In genomic region chr15:87547022-87547421, GRCm38 (mm10) we compare ENCODE assay signal across 7 mouse cellular contexts. TPM values are rescaled to one million over a fixed set of nuclear protein-coding genes. Genes with fewer than 3 reads are reported as not detected.
DNase-seq lines count a peak whose midpoint lies in the region; ATAC-seq lines count a peak whose summit lies in the region.

No protein-coding gene starts in this region.

- intact Hi-C loops in left cerebral cortex, postnatal 25 days (cut with DNase I): no loop called here
- intact Hi-C loops in gastrocnemius, postnatal 14 days (cut with DNase I; ENCODE audit: low total_unique reads): no loop called here

- ATAC-seq in forebrain, embryonic 14.5 days: peak; percentile 47; the same call in 1 of the 2 replicates
- no peak for ATAC-seq in activated CD4-positive, CD25-positive, alpha-beta regulatory T cell, adult 4 months

- H3K9ac ChIP-seq in forebrain, embryonic 14.5 days (ENCODE audit: low read length): no peak overlapping the region

- no peaks in the 10 kb centered on the region for H3K9me3 ChIP-seq in forebrain, embryonic 14.5 days (replicated peaks; ENCODE audit: control insufficient read depth, low read length)

- peak; percentile 67 for DNase-seq in Muller cell, postnatal 12 days (ENCODE audit: inconsistent ontology term)
- DNase-seq in ZHBTc4 (ENCODE audit: low read depth, low spot score): peak; percentile 30
- peak; percentile 93 for DNase-seq in forebrain, embryonic 14.5 days (ENCODE audit: low spot score)
- peak; percentile 80 to 82 for DNase-seq in left cerebral cortex, postnatal 25 days (ENCODE audit: low spot score in 2 of 2)
- peak; percentile 88 to 91 for DNase-seq in right cerebral cortex, postnatal 10 days (ENCODE audit: low spot score in 2 of 2)
- DNase-seq in gastrocnemius, postnatal 14 days: no peak

- no peak overlapping the region; the same call in 1 of the 2 replicates for H3K27ac ChIP-seq in forebrain, embryonic 14.5 days (ENCODE audit: low read depth, low read length)

- H3K36me3 ChIP-seq in forebrain, embryonic 14.5 days (ENCODE audit: control insufficient read depth, insufficient read depth, low read length): no peaks in the 10 kb centered on the region

- H3K27me3 ChIP-seq in forebrain, embryonic 14.5 days (replicated peaks; ENCODE audit: control insufficient read depth, insufficient read depth, low read length): 0 out of 2 replicates have a peak, but pooled peaks cover 3% of the 10 kb centered on the region

- peak overlapping the region; percentile 78 for H3K4me2 ChIP-seq in forebrain, embryonic 14.5 days (ENCODE audit: low read length)

- H3K4me3 ChIP-seq in forebrain, embryonic 14.5 days (ENCODE audit: low read depth, low read length): 0 out of 2 replicates have a peak overlapping the region, but pooled peaks have one; percentile 77

- H3K4me1 ChIP-seq in forebrain, embryonic 14.5 days (ENCODE audit: control insufficient read depth, insufficient read depth, low read length): peaks cover 45% of the 10 kb centered on the region

- 16% methylated on average over 5 of the region's 5 CpGs for WGBS in forebrain, embryonic 14.5 days

RNA-seq across cellular contexts. Expression of gene Fam19a5, which starts 2.9 kb away (rescaled TPM):
- polyA plus RNA-seq in forebrain, embryonic 14.5 days (2014; fragmentation: Nextera tagmentation; extraction: Ambion mirVana): 15.8 and 16.0 TPM in 2 replicates
- 100 to 1,000 TPM; 121 to 123 TPM for total RNA-seq in left cerebral cortex, postnatal 25 days (2021)
- polyA plus RNA-seq in activated CD4-positive, CD25-positive, alpha-beta regulatory T cell, adult 4 months (2017; shearing (Covaris generic)): not detected
- 1 to 10 TPM; 1.4 to 2.3 TPM for total RNA-seq in gastrocnemius, postnatal 14 days (2021)

Comparison
In these comparisons a context has a peak if more than half of its experiments do, and no peak if none do; other contexts are left out.
1. RNA of gene Fam19a5, which starts 2.9 kb away (total RNA-seq): 121 to 123 TPM in left cerebral cortex, postnatal 25 days; 1.4 to 2.3 TPM in gastrocnemius, postnatal 14 days; every median in the first group is over 10 times any median in the second.